Mouse (Mus musculus) embryo, embryonic 10.5 days (tissue): Measurements from ENCODE around the gene Pspn.

Experiments used
- DNase-seq: peaks from one replicate; pipeline ENCODE4 v3.0.0-alpha.2; 2015; ENCODE audit warnings: low spot score

The Pspn gene

DNA sequence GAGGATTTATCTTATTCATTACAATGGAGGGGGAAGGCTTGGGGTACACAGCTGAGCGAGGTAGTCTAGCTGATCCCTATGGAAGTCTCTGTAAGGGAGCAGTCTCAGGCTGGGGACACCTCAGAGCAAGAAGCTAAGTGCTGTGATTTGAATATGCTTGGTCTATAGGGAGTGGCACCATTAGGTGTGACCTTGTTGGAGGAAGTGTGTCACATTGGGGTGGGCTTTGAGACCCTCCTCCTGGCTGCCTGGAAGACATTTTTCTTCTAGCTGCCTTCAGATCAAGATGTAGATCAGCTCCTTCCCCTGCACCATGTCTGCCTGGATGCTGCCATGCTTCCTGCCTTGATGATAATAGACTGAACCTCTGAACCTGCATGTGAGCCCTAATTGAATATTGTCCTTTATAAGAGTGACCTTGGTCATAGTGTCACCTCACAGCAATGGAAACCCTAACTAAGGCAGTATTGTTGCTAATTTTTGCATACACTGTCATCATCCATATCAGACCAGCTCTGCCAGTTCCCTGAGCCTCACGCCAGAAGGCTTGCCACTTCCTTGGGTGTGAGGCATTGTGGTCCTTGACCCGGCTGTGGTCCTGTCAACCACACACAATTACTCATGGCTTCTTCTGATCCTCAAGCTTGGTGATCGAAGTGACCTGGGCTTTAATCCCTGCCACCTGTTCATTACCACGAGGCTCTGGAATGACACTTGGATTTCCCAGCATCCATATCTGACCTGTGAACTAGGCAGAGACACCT lies 37.0 kb downstream of the Pspn start:
- no peak for DNase-seq

DNA sequence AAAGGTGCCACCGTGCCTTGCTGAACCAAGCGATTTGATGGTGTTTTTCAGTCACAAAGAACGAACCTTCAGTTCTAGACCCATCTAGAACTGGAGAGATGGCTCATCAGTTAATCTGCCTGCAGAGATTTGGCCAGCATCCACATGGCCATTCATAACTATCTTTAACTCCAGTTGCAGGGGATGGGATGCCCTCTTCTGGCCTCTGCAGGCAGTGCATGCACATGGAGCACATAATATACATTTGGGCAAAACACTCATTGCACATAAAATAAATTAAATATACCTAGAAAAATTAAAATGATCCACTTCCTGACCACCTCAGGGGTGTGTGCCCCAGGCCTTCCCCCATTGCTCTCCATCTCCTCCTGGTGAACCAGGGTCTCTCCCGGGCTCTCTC lies 37.9 kb downstream of the Pspn start:
- no peak for DNase-seq

DNA sequence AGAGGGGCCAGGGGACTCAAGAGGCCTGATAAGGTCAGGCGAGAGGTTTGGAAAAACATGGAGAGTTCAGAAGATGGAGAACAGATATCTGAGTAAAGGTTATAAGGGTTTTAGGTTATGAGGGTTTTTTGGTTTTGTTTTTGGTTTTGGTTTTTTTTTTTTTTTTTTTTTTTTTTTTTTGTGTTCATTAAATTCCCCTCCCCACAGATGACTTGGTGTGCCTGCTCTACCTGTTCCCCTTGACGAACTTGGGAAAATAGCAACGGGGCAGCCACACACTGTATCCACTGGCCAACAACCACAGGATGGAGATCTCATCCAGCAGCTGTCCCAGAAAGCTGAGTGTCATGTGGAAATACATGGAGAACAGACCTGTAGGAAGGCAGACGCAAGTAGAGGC lies 41.2 kb downstream of the Pspn start:
- no peak for DNase-seq

DNA sequence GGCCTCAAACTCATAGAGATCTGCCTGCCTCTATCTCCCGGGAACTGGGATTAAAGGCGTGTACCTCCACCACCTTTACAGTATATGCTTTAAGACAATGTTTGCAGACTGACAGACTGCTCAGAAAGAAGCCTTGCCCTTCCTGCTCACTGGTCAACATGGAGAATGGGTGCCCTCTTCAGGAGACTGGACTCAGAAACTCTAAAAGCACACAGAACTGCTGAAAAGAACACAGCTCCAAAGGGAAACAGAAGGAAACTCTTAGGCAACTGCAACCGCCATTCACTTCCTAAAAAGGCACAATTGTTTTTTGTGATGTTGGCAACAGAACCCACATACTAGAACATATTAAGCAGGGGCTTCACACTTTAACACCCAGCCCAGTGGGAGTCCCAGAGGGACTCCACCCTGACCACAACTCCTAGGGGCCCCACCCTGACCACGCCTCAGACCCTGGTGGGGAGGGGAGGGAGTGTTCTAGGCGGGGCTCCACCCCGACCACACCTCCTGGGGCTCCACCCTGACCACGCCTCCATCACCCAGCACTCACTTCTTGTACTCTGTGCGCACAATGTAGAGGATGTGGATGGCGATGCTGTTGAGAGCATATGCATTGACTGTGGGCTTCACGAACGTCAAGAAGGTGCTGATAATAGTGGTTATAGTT lies 41.9 kb downstream of the Pspn start:
- no peak for DNase-seq

DNA sequence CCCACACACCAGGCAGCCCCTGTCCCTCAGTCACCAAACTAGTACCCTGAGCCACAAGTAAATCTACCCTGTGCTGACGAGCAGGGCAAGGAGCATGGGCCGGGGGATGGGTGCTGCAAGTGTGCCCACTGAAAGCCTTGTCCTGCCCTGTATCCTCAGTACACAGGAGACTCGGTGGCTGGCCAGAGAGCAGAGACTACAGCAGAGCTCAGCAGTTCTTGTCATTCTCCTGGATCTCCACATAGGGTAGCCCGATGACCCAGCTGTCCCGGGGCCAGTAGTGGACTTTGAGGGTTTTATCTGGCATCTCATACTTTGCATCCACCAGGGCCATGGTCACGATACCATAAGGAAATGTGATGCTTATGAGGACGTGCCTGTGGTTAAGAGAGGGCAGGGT lies 44.9 kb downstream of the Pspn start:
- DNase-seq: no peak

DNA sequence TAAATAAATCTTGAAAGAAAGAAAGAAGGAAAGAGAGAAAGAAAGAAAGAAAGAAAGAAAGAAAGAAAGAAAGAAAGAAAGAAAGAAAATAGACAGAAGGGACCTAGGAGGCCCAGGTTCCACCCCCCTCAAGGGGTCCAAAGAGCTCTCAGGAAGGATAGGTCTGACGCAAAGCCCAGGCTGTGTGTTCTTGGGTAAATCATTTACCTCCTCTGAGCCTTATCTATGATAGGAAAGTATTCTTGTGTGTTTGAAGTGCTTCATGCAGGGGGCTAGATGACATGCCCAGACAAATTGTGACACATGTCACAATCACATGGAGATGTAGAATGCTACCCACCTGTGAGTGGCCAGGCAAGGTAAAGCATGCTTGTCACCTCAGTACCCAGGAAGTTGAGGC lies 47.2 kb downstream of the Pspn start:
- DNase-seq: no peak

DNA sequence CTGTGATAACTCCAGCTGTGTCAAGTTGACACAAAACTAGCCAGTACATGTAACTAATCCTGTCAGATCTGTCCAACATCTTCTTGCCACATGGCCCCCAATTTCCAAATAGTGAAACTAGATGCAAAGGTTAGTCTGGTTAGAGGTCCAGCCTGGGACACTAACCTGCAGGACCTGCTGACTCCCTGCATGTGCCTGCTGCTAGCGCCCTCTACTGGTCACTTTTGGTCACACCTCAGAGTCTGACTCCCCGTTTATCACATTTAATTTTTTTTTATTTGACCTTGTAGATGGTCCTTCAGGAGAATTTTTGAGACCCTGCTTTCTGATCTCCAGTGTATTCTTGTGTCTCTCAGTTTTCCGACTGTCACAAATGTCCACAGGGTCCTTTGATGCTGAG lies 48.9 kb downstream of the Pspn start:
- DNase-seq: peak; percentile 68
